Mouse (Mus musculus) cerebellum, postnatal 36 days (tissue): ENCODE measurements around the gene Pacsin2.

Source experiments
- DNase-seq, 2 experiments: peaks; one replicate each; pipeline ENCODE4 v3.0.0; 2021 to 2022; ENCODE audit warnings: mixed read lengths in 2 of 2

Gene Pacsin2

DNA sequence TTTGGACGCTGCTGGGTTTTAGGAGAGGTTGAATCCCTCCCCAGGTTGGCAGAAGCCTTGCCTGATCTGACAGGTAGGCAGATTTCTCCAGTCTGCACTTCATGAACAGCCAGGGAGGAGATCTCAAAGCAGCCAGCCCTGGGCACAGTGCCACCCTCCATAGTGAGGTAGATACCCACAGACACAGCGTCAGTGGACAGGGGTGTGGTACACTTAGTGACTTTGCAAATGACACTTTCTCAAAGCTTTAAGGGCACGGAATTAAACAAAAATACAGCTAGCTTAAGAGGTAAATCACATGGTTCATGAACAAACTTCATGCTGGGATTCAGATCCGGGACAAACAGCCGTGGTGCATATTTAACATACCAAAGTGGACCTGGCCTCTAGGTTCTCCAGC lies 15.8 kb downstream of the Pacsin2 start:
- DNase-seq, result no peak

- DNase-seq, result no peak
Measured at GRCm38 (mm10) chr15:83447791-83448544, 16.4 kb downstream of the Pacsin2 start.

GRCm38 (mm10) chr15:83445908-83446307 lies 18.5 kb downstream of the Pacsin2 start:
- DNase-seq, result no peak

DNA sequence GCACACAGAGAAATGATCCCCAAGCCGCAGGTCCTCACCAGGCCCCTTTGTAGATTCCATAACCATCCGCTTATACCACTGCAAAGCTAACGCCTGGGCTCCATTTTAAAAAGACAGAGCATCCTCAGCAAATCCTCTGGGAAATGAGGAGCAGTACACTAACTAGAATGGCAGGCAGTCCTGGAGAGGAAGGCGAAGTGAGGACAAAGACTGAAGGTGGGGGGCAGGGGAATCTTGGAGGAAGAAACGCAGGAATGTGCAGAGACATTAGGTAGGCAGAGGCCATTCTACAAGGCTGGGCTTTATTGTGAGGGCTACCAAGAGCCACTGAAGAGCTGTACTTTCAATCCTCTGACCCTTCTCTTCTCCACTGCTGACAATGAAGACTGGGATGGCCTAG lies 19.0 kb downstream of the Pacsin2 start:
- DNase-seq, result no peak

- no peak for DNase-seq
Measured at GRCm38 (mm10) chr15:83444425-83444824, 20.0 kb downstream of the Pacsin2 start.

GRCm38 (mm10) chr15:83442495-83443037 lies 21.8 kb downstream of the Pacsin2 start:
- DNase-seq, result no peak

GRCm38 (mm10) chr15:83440726-83441125 lies 23.7 kb downstream of the Pacsin2 start:
- DNase-seq, result no peak

GRCm38 (mm10) chr15:83436541-83436940 lies 27.9 kb downstream of the Pacsin2 start:
- no peak for DNase-seq

DNA sequence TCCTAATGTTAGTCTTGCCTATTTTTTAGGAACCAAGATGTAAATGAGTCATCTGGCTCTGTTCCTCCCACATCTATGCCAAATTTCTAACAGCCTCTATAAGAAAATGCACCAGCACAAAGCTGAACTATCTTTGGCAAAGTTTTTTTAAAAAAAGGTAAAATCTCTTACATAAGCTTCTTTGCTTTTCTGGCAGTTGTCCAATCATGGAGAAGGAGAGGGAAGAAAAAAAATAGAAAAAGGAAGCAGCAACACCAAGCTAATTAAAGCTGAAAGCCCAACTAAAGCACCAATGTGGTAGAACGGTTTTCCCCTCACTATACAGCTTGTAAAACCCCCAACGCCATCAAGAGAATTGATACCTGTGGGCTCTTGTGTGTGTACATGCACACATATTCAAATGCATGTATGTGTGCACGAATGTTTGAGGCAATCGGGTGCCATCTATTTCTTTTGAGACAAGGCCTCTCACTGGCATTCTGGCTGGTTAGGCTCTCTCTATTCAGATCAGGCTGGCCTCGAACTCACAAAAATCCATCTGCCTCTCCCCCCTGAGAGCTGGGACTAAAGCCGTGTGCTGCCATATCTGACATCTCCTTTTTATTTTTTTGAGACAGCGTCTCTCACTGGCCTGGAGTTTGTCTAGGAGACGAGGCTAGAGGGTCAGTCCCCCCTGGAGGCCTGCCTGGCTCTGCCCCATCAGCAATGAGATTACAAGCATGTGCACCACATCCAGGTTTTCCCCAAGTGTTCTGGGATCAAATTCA lies 28.9 kb downstream of the Pacsin2 start:
- DNase-seq, result no peak

DNA sequence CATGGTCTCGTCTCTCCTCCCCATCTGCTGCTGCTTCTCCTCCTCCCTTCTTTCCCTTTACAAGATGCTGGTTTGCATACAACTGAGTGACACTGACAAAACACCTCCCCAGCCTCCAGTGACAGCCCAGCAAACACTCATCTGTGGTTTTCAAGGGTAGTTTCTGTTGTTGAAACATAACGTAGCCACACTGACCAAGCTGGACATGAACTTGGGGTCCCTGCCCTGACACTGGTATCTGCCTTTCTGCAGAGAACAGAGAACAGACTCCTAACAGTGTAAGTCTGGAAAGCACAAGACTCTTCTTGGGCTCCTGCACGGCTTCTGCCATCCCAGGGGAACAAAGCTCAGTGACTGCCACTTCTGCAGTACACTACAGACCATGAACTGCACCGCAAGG lies 29.7 kb downstream of the Pacsin2 start:
- no peak for DNase-seq

DNA sequence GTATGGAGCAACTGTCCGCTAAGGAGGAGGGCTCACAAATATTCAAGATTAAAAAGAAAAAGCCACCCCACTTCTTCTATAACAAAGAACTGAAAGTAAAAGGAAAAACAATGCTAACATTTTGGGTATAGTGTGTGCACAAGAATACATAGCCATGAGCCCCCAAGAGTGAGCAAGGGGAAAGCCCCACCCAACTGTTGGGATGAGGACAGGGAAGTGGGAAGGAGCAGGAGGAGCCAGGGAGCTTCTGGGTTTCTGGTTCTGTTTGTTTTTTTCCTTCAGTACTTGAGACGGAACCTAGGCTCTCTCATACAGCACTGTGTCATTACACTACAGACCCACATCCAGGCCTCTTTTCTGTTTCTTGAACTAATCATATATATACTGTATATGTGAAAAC lies 31.1 kb downstream of the Pacsin2 start:
- no peak for DNase-seq

- DNase-seq, result no peak
Measured at GRCm38 (mm10) chr15:83432231-83433031, 32.0 kb downstream of the Pacsin2 start.

DNA sequence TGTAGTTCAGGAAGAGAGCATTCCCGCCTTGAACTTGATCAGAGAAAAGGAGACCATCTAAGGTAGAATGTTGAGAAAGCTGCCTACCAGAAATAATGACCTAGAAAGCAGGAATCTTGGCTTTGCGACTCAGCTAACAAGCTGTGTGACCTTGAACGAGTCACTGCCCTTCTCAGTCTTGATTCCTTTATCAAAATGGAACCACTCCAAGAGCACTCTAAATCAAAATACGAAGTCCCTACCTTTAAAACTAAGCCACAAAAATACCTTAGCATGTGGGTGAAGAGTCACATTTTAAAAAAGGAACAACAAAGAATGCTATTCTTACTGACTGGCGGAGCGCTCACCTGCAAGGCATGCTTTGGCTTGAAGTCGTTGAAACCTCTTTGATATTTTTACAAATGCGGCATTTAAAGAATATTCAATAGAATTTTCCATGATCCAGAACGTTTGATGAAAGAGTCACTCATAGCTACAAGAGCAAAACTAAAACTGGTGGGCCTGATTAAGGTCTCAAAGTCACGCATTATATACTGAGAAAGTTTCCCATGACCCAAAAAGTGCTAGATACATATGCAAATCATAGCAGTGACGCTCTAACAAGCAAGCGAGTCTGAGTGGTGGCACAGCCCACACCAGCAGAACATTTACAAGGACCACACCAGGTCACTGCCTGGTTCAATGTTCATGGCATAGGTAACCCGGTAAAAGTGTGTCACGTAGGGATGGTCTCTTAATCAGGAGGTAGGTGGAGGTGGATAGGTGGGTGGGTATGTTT lies 33.2 kb downstream of the Pacsin2 start:
- no peak for DNase-seq

GRCm38 (mm10) chr15:83430419-83430818 lies 34.0 kb downstream of the Pacsin2 start:
- DNase-seq, result no peak

DNA sequence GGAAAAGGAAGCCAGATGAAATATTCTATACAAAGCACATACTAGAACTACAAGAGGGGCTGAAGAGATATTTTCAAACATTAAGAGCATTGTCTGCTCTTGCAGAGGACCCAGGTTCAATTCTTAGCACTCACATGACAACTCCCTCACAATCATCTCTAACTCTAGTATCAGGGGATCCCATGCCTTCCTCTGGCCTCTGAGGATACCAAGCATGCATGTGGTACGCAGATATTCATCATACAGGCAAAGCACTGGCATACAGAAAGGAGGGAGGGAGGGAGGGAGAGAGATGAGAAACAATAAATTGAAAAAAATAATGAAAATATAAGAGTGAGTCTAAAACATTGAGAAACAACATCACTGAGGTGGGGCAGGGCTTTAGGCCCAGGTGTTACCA lies 35.8 kb downstream of the Pacsin2 start:
- DNase-seq, result no peak

DNA sequence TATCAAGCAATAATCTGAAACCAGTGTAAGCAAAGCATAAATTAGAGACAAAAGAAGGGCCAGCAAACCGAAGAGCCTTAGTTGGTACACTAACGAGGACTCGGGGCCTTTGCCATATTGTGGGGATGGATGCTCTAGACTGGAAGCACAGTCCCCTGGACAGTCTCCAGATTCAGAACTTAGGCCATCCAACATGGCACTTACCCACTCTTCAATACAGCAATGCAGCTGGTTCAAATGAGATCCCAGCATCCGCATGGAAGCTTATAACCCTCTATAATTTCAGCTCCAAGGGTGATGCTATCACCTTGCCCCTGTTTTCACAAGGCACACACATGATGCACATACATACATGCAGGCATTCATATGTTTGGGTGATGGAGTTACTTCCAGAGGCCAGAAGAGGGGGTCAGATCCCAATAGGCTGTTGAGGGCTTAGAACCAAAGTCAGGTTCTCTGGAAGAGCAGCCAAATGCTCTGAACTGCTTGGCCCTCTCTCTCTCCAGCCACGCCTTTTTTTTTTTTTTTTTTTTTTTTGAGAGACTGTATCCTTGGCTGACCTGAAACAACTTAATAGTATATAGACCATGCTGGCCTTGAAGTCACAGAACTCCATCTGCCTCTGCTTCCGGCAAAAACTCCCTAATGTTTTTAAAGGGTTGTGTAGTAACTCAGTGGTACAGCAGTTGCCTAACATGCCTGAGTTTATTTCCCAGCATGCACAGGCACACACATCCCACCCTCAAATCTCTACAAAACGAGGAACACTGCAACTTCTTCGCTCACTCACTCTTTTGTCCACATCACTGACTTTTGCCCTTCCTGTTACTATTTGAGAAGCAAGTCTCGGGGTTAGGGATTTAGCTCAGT lies 36.9 kb downstream of the Pacsin2 start:
- DNase-seq, result no peak

- DNase-seq, result no peak
Measured at GRCm38 (mm10) chr15:83425794-83426193, 38.6 kb downstream of the Pacsin2 start.

GRCm38 (mm10) chr15:83425277-83425676 lies 39.1 kb downstream of the Pacsin2 start:
- no peak for DNase-seq

- DNase-seq, result no peak
Measured at GRCm38 (mm10) chr15:83423589-83424384, 40.6 kb downstream of the Pacsin2 start.

DNA sequence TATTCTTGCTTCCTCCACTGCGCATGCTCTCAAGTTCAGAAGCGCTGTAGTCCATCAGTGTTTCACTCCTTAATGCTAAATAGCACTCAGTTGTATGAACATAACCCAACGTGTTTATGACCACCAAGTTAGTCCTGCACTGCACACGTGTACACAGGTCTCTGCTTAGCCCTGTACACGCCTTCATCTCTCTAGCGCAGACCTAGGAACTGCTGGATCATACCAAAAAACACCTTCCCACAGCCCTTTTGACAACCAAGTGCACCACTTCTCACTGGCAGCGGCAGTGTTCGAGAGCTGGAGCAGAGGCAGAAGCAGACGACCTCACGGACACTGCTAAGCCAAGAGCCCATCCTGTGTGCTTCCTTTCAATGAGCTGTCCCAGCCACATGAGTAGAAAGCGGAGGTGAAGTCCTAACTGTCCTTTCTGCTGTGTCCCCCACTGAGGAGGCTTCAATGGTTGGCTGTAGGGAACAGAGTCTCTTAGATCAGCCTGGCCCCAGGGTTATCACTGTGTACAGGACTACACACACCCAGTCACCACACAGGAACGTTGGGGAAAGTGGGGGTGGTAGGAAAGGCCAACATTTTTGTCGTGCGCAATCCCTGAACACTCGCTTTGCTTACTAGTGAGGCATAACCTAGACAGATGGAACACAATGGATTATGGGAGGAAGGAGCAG lies 42.0 kb downstream of the Pacsin2 start:
- DNase-seq, result no peak
